ENCODE assay signal across 31 mouse cellular contexts in genomic region chr10:92455195-92455594, GRCm38 (mm10).
"Had no signal": no experiment of that assay in that cellular context is flagged by ENCODE, and none has a peak within 500 bp of the region (broad histone marks: within the 10 kb centered on the region; RNA-seq: fewer than 3 reads in every experiment).

No protein-coding gene starts in this region.

- H3K27me3 ChIP-seq: heart, embryonic 12.5 days; heart, embryonic 13.5 days; heart, embryonic 15.5 days; hindbrain, embryonic 12.5 days; hindbrain, embryonic 13.5 days; hindbrain, embryonic 15.5 days; intestine, embryonic 15.5 days; kidney, embryonic 15.5 days had no signal

- H3K4me2 ChIP-seq: heart, embryonic 11.5 days; heart, embryonic 12.5 days; heart, embryonic 13.5 days; heart, embryonic 15.5 days; hindbrain, embryonic 12.5 days; hindbrain, embryonic 13.5 days; hindbrain, embryonic 14.5 days; hindbrain, embryonic 15.5 days; intestine, embryonic 15.5 days; kidney, embryonic 15.5 days had no signal

- H3K4me3 ChIP-seq: heart, embryonic 12.5 days; heart, embryonic 13.5 days; heart, embryonic 15.5 days; hindbrain, embryonic 10.5 days; hindbrain, embryonic 12.5 days; hindbrain, embryonic 13.5 days; hindbrain, embryonic 15.5 days; intestine, embryonic 15.5 days; kidney, embryonic 15.5 days; layer of hippocampus, adult 2 months; left cerebral cortex, adult 2 months had no signal

- H3K9me3 ChIP-seq: heart, embryonic 12.5 days; heart, embryonic 13.5 days; heart, embryonic 15.5 days; hindbrain, embryonic 10.5 days; hindbrain, embryonic 12.5 days; hindbrain, embryonic 13.5 days; hindbrain, embryonic 15.5 days; intestine, embryonic 15.5 days; kidney, embryonic 15.5 days had no signal

- H3K36me3 ChIP-seq: heart, embryonic 12.5 days; heart, embryonic 13.5 days; heart, embryonic 15.5 days; hindbrain, embryonic 10.5 days; hindbrain, embryonic 12.5 days; hindbrain, embryonic 13.5 days; hindbrain, embryonic 15.5 days; intestine, embryonic 15.5 days; kidney, embryonic 15.5 days had no signal

- H3K27ac ChIP-seq: heart, embryonic 13.5 days; heart, embryonic 15.5 days; hindbrain, embryonic 10.5 days; hindbrain, embryonic 12.5 days; hindbrain, embryonic 13.5 days; hindbrain, embryonic 14.5 days; hindbrain, embryonic 15.5 days; hindbrain, postnatal 0 days; intestine, embryonic 15.5 days; kidney, embryonic 15.5 days; kidney, postnatal 0 days; layer of hippocampus, adult 2 months; left cerebral cortex, adult 2 months had no signal

- H3K4me1 ChIP-seq: heart, embryonic 12.5 days; heart, embryonic 13.5 days; heart, embryonic 15.5 days; hindbrain, embryonic 10.5 days; hindbrain, embryonic 12.5 days; hindbrain, embryonic 13.5 days; hindbrain, embryonic 15.5 days; intestine, embryonic 15.5 days had no signal

- DNase-seq: heart, postnatal 10 days; heart, postnatal 14 days; heart, postnatal 36 days; heart, postnatal 4 days; kidney, adult 11 months; kidney, adult 18-20 months; kidney, adult 2 months; kidney, adult 8-10 months; kidney, adult 9 months; kidney, postnatal 10 days; kidney, postnatal 14 days; kidney, postnatal 25 days; kidney, postnatal 36 days; kidney, postnatal 4 days; layer of hippocampus, adult 9-11 months; layer of hippocampus, postnatal 36 days had no signal

- H3K9ac ChIP-seq: heart, embryonic 12.5 days; heart, embryonic 13.5 days; heart, embryonic 15.5 days; hindbrain, embryonic 12.5 days; hindbrain, embryonic 13.5 days; hindbrain, embryonic 14.5 days; hindbrain, embryonic 15.5 days; intestine, embryonic 15.5 days; kidney, embryonic 15.5 days had no signal
